Mouse (Mus musculus): ENCODE data around the gene Nudt15. TPM values are rescaled to one million over a fixed set of nuclear protein-coding genes. Genes with fewer than 3 reads are reported as not detected.

Nudt15 gene
- polyA plus RNA-seq, 1 experiment, result 0.42 TPM

DNA sequence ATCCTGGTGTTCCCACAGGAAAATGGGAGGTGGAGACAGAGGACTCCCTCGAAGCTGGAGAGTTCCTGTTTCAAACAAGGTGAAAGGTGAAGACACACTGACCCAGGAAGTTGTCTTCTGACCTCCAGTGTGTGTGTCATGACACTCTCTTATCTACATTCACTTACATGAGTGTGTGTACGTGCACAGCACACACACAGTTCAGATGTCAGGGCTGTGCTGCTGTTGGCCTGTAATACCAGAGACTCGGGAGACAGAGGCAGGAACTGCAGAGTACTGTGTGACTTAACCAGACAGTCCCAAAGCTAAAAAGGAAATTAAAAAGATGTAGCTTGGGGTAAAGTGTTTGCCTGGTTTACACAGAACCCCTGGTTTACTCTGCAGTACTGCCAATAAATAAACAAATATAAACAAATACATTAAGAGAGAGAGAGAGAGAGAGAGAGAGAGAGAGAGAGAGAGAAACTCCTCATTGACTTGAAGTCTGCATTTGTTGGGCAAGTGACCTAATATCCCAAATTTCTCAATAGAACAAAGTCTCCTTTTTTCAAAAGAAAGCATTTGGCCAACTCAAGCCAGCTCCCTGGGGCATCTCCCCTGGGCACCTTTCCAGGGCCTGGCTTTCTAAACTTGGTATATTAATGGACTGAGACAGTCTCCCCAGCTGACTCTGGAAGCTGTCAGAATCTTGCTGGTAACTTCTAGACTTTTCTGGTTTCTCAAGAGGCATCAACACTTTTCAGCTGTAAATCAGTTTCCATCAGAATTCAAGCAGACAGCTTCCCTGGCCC lies 74.2 kb downstream of the Nudt15 start:
- H3K27ac ChIP-seq (ENCODE audit: insufficient read depth, low read depth, low read length), result no peak overlapping the region
- H3K27me3 ChIP-seq (ENCODE audit: control insufficient read depth, insufficient read depth, low read length), result no peaks in the 10 kb centered on the region
- WGBS, result 22% methylated on average over 3 of the region's 3 CpGs
- TF ChIP-seq CTCF (IDR thresholded peaks at IDR 0.05; ENCODE audit: extremely low read depth, insufficient read length, insufficient replicate concordance, low read depth, low read length) (no peak), POLR2A (IDR thresholded peaks at IDR 0.05; ENCODE audit: low read depth, low read length) (no peak)
- H3K4me1 ChIP-seq (ENCODE audit: control insufficient read depth, insufficient read depth, insufficient read length, low read length), result no peaks in the 10 kb centered on the region
- H3K4me3 ChIP-seq (ENCODE audit: low read depth, low read length), result no peak overlapping the region
- no peaks in the 10 kb centered on the region for H3K36me3 ChIP-seq (ENCODE audit: control insufficient read depth, insufficient read depth, low read length)

DNA sequence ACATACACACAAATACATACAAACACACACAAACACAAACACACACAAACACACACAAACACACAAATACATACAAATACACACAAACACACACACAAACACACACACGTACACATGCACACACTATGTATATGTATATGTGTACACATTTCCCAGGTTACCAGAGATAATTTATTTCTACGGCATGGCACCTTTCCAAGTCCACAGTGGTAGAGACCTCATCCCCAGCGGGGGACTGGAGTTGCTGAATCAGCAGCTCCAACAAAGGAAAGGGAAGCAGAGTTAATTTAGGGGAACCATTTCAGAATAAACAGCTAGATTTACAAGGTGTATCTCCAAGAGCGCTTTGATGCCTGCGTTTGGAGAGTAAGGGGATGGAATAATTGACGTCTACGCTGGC lies 75.8 kb downstream of the Nudt15 start:
- TF ChIP-seq CTCF (IDR thresholded peaks at IDR 0.05; ENCODE audit: extremely low read depth, insufficient read length, insufficient replicate concordance, low read depth, low read length), result no peak
- no peak for TF ChIP-seq POLR2A (IDR thresholded peaks at IDR 0.05; ENCODE audit: low read depth, low read length)
- no peaks in the 10 kb centered on the region for H3K27me3 ChIP-seq (ENCODE audit: control insufficient read depth, insufficient read depth, low read length)
- H3K4me3 ChIP-seq (ENCODE audit: low read depth, low read length), result no peak overlapping the region
- H3K4me1 ChIP-seq (ENCODE audit: control insufficient read depth, insufficient read depth, insufficient read length, low read length), result no peaks in the 10 kb centered on the region
- H3K27ac ChIP-seq (ENCODE audit: insufficient read depth, low read depth, low read length), result no peak overlapping the region
- WGBS, result 74% methylated on average over 7 of the region's 7 CpGs
- no peaks in the 10 kb centered on the region for H3K36me3 ChIP-seq (ENCODE audit: control insufficient read depth, insufficient read depth, low read length)

DNA sequence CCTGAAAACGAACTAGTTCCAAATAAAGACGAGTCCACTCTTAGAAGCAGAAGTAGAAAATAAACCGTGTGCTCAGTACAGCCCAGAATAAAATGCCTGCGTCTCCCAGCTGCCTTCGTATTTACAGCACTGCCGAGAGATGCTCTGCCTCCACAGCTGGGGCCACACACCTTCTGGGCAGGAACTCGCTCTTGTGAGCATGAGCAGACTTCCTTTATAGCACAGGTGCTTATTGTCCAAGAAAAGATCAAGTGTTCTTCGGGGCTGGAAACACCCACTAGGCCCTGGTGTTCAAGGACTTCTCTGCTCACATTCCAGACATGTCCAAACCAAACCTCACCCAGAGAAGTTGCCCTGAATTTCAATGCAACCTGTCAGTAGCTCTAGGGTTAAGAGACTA lies 77.4 kb downstream of the Nudt15 start:
- no peak for TF ChIP-seq CTCF (IDR thresholded peaks at IDR 0.05; ENCODE audit: extremely low read depth, insufficient read length, insufficient replicate concordance, low read depth, low read length)
- no peak for TF ChIP-seq POLR2A (IDR thresholded peaks at IDR 0.05; ENCODE audit: low read depth, low read length)
- 73% methylated on average over 8 of the region's 8 CpGs for whole genome bisulfite sequencing
- Histone ChIP-seq H3K4me1 (ENCODE audit: control insufficient read depth, insufficient read depth, insufficient read length, low read length) (no peaks in the 10 kb centered on the region), H3K4me3 (ENCODE audit: low read depth, low read length) (no peak overlapping the region), H3K27ac (ENCODE audit: insufficient read depth, low read depth, low read length) (no peak overlapping the region), H3K36me3 (ENCODE audit: control insufficient read depth, insufficient read depth, low read length) (no peaks in the 10 kb centered on the region), H3K27me3 (ENCODE audit: control insufficient read depth, insufficient read depth, low read length) (no peaks in the 10 kb centered on the region)

DNA sequence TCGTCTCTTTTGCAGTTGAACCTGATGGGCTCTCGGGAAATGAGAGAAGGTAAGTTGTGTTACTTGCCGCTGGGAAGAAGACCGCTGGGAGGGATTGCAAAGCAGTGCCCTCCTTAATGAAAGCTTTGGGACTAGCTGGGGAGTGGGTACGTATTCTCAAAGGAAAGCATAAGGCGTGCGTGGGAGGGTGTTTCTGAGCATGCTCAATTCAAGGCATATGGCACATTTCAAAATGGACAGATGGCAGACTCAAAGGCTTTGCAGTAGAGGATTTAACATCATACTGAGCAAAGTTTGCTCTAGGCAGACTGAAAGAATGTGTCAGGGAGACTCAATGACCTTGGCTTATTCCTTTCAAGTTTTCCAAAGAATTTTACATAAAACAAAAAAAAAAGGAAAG lies 78.5 kb downstream of the Nudt15 start:
- H3K4me3 ChIP-seq (ENCODE audit: low read depth, low read length), result no peak overlapping the region
- H3K4me1 ChIP-seq (ENCODE audit: control insufficient read depth, insufficient read depth, insufficient read length, low read length), result no peaks in the 10 kb centered on the region
- H3K27ac ChIP-seq (ENCODE audit: insufficient read depth, low read depth, low read length), result no peak overlapping the region
- H3K36me3 ChIP-seq (ENCODE audit: control insufficient read depth, insufficient read depth, low read length), result no peaks in the 10 kb centered on the region
- H3K27me3 ChIP-seq (ENCODE audit: control insufficient read depth, insufficient read depth, low read length), result no peaks in the 10 kb centered on the region
- WGBS, result 92% methylated on average over 7 of the region's 7 CpGs
- TF ChIP-seq POLR2A (IDR thresholded peaks at IDR 0.05; ENCODE audit: low read depth, low read length) (no peak), CTCF (IDR thresholded peaks at IDR 0.05; ENCODE audit: extremely low read depth, insufficient read length, insufficient replicate concordance, low read depth, low read length) (no peak)

Other genes starting within 250 kb of the Nudt15 start
- 1.0 and 2.9 TPM in 2 replicates for gene Rb1, start 222.4 kb downstream of the Nudt15 start, polyA plus RNA-seq (2012; rRNA removed)
- 515 and 990 TPM in 2 replicates for gene Itm2b, start 163.0 kb downstream of the Nudt15 start, polyA plus RNA-seq (2012; rRNA removed)
- gene Med4, start 38.2 kb downstream of the Nudt15 start, polyA plus RNA-seq (2012; rRNA removed), result 4.5 and 8.7 TPM in 2 replicates
- gene Sucla2, start 22.9 kb downstream of the Nudt15 start, polyA plus RNA-seq (2012; rRNA removed), result 8.8 and 17.4 TPM in 2 replicates
- gene Gm21750, start 113.0 kb upstream of the Nudt15 start, polyA plus RNA-seq (2012; rRNA removed), result not detected in 2 replicates

Measured in small intestine, adult 2 months (tissue).